Mouse (Mus musculus) G1E (cell line): ENCODE data around the gene Kynu. TPM values are rescaled to one million over a fixed set of nuclear protein-coding genes. Genes with fewer than 3 reads are reported as not detected.

Source experiments
- ATAC-seq: 2 replicates; pipeline ENCODE4 v1.8.0; 2016; ENCODE audit warnings: mild to moderate bottlenecking; ENCODE audit not compliant: insufficient number of reproducible peaks, poor library complexity, low FRiP score, severe bottlenecking; ENCODE audit errors: extremely low read depth
- DNase-seq: peaks from one replicate; pipeline ENCODE4 v3.0.0; 2012; ENCODE audit warnings: low spot score
- H3K27me3 ChIP-seq: 2 replicates; pipeline ENCODE4 v1.6.1; 2012; ENCODE audit warnings: mild to moderate bottlenecking, low read length, inconsistent platforms; ENCODE audit not compliant: insufficient read depth
- H3K36me3 ChIP-seq: replicated peaks from 2 replicates; pipeline ENCODE3; 2012; ENCODE audit warnings: mild to moderate bottlenecking, inconsistent platforms
- H3K4me1 ChIP-seq: 2 replicates; pipeline ENCODE4 v1.6.1; 2012; ENCODE audit warnings: low read depth, low read length, inconsistent platforms, mixed read lengths; ENCODE audit not compliant: insufficient read depth
- H3K4me3 ChIP-seq: 2 replicates; pipeline ENCODE4 v1.5.1; 2012; ENCODE audit warnings: low read depth, mild to moderate bottlenecking, inconsistent platforms, low read length, moderate library complexity, mixed read lengths
- H3K9me3 ChIP-seq: replicated peaks from 2 replicates; pipeline ENCODE4 v1.6.1; 2012; ENCODE audit warnings: inconsistent platforms
- CTCF ChIP-seq: IDR thresholded peaks from 2 replicates; pipeline ENCODE4 v1.5.1; 2012; ENCODE audit warnings: low read depth, low read length, inconsistent platforms, mixed read lengths
- GATA1 ChIP-seq: IDR thresholded peaks from 2 replicates; pipeline ENCODE4 v1.6.1; 2012; ENCODE audit warnings: borderline replicate concordance, low read length, inconsistent platforms, mixed read lengths
- GATA2 ChIP-seq: IDR thresholded peaks from 2 replicates; pipeline ENCODE4 v1.6.1; 2012; ENCODE audit warnings: low read depth, low read length, inconsistent platforms, borderline replicate concordance
- POLR2AphosphoS5 ChIP-seq: IDR thresholded peaks from 2 replicates; pipeline ENCODE4 v1.6.1; 2012; ENCODE audit warnings: low read depth, low read length, inconsistent platforms; ENCODE audit not compliant: insufficient replicate concordance
- TAL1 ChIP-seq: conservative IDR thresholded peaks from 2 replicates; pipeline ENCODE4 v1.6.1; 2012; ENCODE audit warnings: low read depth, low read length, inconsistent platforms, mixed read lengths
- polyA plus RNA-seq: library from polyadenylated mRNA; stranded (reverse); fragments of >175 nt; gene quantifications from 2 replicates; pipeline ENCODE4 v1.2.3, GENCODE M21; 2012
- total RNA-seq, 2 experiments: library from RNA; stranded (forward) in 1 of 2; stranded (reverse) in 1 of 2; fragments of 200-1000 nt in 1 of 2; fragments of >200 nt in 1 of 2; fragmentation: Nextera tagmentation in 1 of 2; gene quantifications; 2 replicates each; pipeline ENCODE4 v1.2.3; 2014 to 2017

Kynu gene
- not detected in 2 replicates for total RNA-seq (2014; fragmentation: Nextera tagmentation)
- total RNA-seq (2017) = 0.06 and 0.27 TPM in 2 replicates
- polyA plus RNA-seq = not detected in 2 replicates

- TF ChIP-seq GATA1 = no peak
- TF ChIP-seq TAL1 = no peak
- Histone ChIP-seq H3K9me3 (no peaks in the 10 kb centered on the region), H3K27me3 (no peaks in the 10 kb centered on the region), H3K36me3 (no peaks in the 10 kb centered on the region), H3K4me3 (no peak within 1 kb of the TSS), H3K4me1 (no peaks in the 10 kb centered on the region)
- no peak for DNase-seq
- no peak for ATAC-seq
Observed at GRCm38 (mm10) chr2:43555062-43555888, at the start of gene Kynu. Gene Kynu, plus strand, starts transcription at chr2:43555329.

- ATAC-seq (no peak), DNase-seq (no peak)
- Histone ChIP-seq H3K27me3 (no peaks in the 10 kb centered on the region), H3K9me3 (no peaks in the 10 kb centered on the region), H3K36me3 (no peaks in the 10 kb centered on the region), H3K4me1 (no peaks in the 10 kb centered on the region), H3K4me3 (no peak overlapping the region)
- TF ChIP-seq GATA2 (no peak), CTCF (no peak), POLR2AphosphoS5 (no peak), GATA1 (no peak), TAL1 (no peak)
Observed at GRCm38 (mm10) chr2:43506182-43506581, 48.9 kb upstream of the Kynu start.

GRCm38 (mm10) chr2:43513852-43514251 is 41.3 kb upstream of the Kynu start:
- Histone ChIP-seq H3K4me3 (no peak overlapping the region), H3K36me3 (no peaks in the 10 kb centered on the region), H3K9me3 (no peaks in the 10 kb centered on the region), H3K4me1 (no peaks in the 10 kb centered on the region), H3K27me3 (no peaks in the 10 kb centered on the region)
- ATAC-seq (no peak), DNase-seq (no peak)
- TF ChIP-seq GATA2 = no peak
- no peak for TF ChIP-seq GATA1
- TF ChIP-seq CTCF = no peak
- TF ChIP-seq POLR2AphosphoS5 = no peak
- TF ChIP-seq TAL1 = no peak

- ATAC-seq (no peak), DNase-seq (no peak)
- TF ChIP-seq TAL1 = no peak
- TF ChIP-seq POLR2AphosphoS5 = no peak
- TF ChIP-seq CTCF = no peak
- no peak for TF ChIP-seq GATA2
- no peak for TF ChIP-seq GATA1
- Histone ChIP-seq H3K4me1 (no peaks in the 10 kb centered on the region), H3K9me3 (no peaks in the 10 kb centered on the region), H3K36me3 (no peaks in the 10 kb centered on the region), H3K27me3 (no peaks in the 10 kb centered on the region), H3K4me3 (no peak overlapping the region)
Observed at GRCm38 (mm10) chr2:43534417-43534816, 20.7 kb upstream of the Kynu start.

- Histone ChIP-seq H3K9me3 (no peaks in the 10 kb centered on the region), H3K27me3 (no peaks in the 10 kb centered on the region), H3K4me1 (no peaks in the 10 kb centered on the region), H3K36me3 (no peaks in the 10 kb centered on the region), H3K4me3 (no peak overlapping the region)
- DNase-seq = no peak
- ATAC-seq = no peak
- no peak for TF ChIP-seq CTCF
- TF ChIP-seq TAL1 = no peak
- no peak for TF ChIP-seq GATA2
- TF ChIP-seq GATA1 = no peak
- no peak for TF ChIP-seq POLR2AphosphoS5
Observed at GRCm38 (mm10) chr2:43542615-43543014, 12.5 kb upstream of the Kynu start.

- ATAC-seq = no peak
- no peak overlapping the region for H3K4me3 ChIP-seq
- H3K9me3 ChIP-seq = no peaks in the 10 kb centered on the region
- no peaks in the 10 kb centered on the region for H3K27me3 ChIP-seq
- no peak for TF ChIP-seq POLR2AphosphoS5
- no peak for TF ChIP-seq GATA1
- no peak for TF ChIP-seq GATA2
- no peak for TF ChIP-seq CTCF
- TF ChIP-seq TAL1 = no peak
- no peak for DNase-seq
- H3K4me1 ChIP-seq = no peaks in the 10 kb centered on the region
- H3K36me3 ChIP-seq = no peaks in the 10 kb centered on the region
Observed at GRCm38 (mm10) chr2:43545665-43546064, 9.5 kb upstream of the Kynu start.

- Histone ChIP-seq H3K4me1 (no peaks in the 10 kb centered on the region), H3K9me3 (no peaks in the 10 kb centered on the region), H3K27me3 (no peaks in the 10 kb centered on the region), H3K36me3 (no peaks in the 10 kb centered on the region), H3K4me3 (no peak overlapping the region)
- TF ChIP-seq GATA1 (no peak), POLR2AphosphoS5 (no peak), TAL1 (no peak), CTCF (no peak), GATA2 (no peak)
- DNase-seq (no peak), ATAC-seq (no peak)
Observed at GRCm38 (mm10) chr2:43546448-43546847, 8.7 kb upstream of the Kynu start.
